Mouse (Mus musculus) pancreas, adult 10 weeks (tissue): ENCODE measurements around the gene Ltbp4. TPM values are rescaled to one million over a fixed set of nuclear protein-coding genes. Genes with fewer than 3 reads are reported as not detected.

ENCODE experiments used
- polyA plus RNA-seq: library from polyadenylated mRNA; stranded (reverse); fragments of 350-450 nt; fragmentation: Illumina TruSeq; extraction: RNeasy Lipid Tissue Mini Kit (QIAGEN cat#74804); gene quantifications from one replicate; pipeline ENCODE4 v1.2.3, GENCODE M21; 2015; ENCODE audit warnings: low read depth, low replicate concordance; ENCODE audit not compliant: insufficient read depth

The Ltbp4 gene
- polyA plus RNA-seq: 121 TPM

GRCm38 (mm10) chr7:27337175-27337853 is at the start of gene Ltbp4:
Gene Ltbp4 (minus strand): TSS chr7:27337692.

DNA sequence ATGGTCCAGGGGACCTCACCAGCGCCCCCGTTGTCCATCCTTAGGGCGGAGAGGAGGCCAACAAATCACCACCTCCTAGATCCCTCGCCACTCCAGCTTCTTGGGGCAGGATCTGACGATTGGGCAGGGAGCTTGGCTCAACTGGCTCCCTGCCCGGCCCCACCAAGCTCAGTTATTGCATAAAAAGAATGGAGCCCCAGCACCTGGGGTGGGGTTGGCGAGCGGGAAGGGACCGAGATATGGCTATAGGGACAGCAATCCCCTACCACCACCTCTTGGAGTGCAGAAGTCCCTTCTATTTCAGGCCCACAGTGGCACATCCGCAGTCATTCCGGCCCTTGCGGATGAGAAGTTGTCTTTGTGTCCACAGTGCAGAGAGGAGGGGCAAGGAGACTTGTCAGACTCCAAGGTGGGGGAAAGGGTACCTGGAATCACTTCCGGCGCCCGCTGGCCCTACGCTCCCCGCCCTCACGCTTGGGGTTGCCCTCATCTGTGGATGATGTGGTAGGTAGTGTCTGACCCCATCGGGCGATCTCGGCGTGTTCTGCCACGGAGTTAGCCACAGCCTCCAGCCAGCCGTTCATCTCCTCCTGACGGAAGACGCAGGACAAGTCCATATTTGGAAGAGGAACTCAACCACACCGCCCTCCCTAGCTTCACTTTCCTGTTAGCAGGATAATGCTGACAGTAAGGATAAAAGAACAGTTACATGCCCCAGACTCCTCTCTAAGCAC is 19.5 kb upstream of the Ltbp4 start, which contains the start of gene Gm20479:
Gene Gm20479 (minus strand): TSS at position 559 of the 734 bp plus-strand sequence.

GRCm38 (mm10) chr7:27355745-27356240 is 18.3 kb upstream of the Ltbp4 start, which contains the start of gene Shkbp1:
Gene Shkbp1 (minus strand): TSS chr7:27356019.

DNA sequence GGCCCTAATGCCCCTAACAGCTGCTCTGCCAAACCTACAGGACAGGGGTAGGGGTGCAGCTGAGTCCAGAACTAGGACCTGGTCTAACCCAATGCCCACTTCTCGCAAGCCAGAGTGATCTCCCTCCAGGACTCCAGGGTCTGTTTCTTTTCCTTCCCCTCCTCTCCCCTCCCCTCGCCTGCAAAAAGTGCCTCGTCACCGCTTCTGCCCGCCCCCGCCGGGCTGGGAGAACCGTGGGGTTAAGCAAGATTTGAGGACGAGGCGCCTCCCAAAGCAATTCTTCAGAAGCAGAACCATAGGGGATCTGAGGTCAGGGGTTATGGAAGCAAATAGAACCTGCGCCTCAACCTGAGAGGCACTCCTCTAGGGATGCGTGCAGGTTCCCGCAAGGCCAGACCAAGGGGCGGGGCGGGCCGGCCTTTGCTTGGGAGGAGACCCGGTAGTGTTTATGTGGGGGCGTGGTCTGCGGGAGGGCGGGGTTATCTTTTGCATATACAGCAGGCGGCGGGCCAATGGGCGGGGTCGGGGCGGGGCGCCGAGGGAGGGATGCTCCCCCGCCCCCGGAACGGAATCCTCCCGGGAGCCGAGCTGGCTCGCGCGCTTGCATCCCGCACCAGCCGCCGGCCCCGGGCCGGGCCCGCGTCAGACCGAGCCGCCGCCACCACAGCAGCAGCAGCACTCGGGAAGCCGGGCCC is 79.1 kb downstream of the Ltbp4 start, which contains the start of gene Numbl:
Gene Numbl (plus strand): TSS at position 229 of the 695 bp plus-strand sequence.

Other genes with a start within 250 kb of the Ltbp4 start
- gene Cyp2f2, start 217.8 kb downstream of the Ltbp4 start, polyA plus RNA-seq: 1.2 TPM
- gene Cyp2t4, start 184.0 kb downstream of the Ltbp4 start, polyA plus RNA-seq: not detected
- 21.7 TPM for gene Egln2, start 170.9 kb downstream of the Ltbp4 start, polyA plus RNA-seq
- 15.1 TPM for gene Rab4b, start 158.8 kb downstream of the Ltbp4 start, polyA plus RNA-seq
- gene Gm21983, start 156.6 kb downstream of the Ltbp4 start, polyA plus RNA-seq: not detected
- not detected for gene Mia, start 156.5 kb downstream of the Ltbp4 start, polyA plus RNA-seq
- gene BC024978, start 141.9 kb downstream of the Ltbp4 start, polyA plus RNA-seq: 4.9 TPM
- 27.5 TPM for gene Snrpa, start 141.4 kb downstream of the Ltbp4 start, polyA plus RNA-seq
- 2.8 TPM for gene Itpkc, start 109.0 kb downstream of the Ltbp4 start, polyA plus RNA-seq
- gene Coq8b, start 104.7 kb downstream of the Ltbp4 start, polyA plus RNA-seq: 10.6 TPM
- 4.9 TPM for gene Numbl, start 79.3 kb downstream of the Ltbp4 start, polyA plus RNA-seq
- 11.7 TPM for gene Shkbp1, start 18.3 kb upstream of the Ltbp4 start, polyA plus RNA-seq
- gene Gm20479, start 19.7 kb upstream of the Ltbp4 start, polyA plus RNA-seq: not detected
- gene Sptbn4, start 110.0 kb upstream of the Ltbp4 start, polyA plus RNA-seq: 2.4 TPM
- gene Blvrb, start 110.3 kb upstream of the Ltbp4 start, polyA plus RNA-seq: 9.3 TPM
- gene Sertad3, start 136.1 kb upstream of the Ltbp4 start, polyA plus RNA-seq: 2.8 TPM
- gene Sertad1, start 149.2 kb upstream of the Ltbp4 start, polyA plus RNA-seq: 8.8 TPM
- 0.46 TPM for gene Prx, start 161.6 kb upstream of the Ltbp4 start, polyA plus RNA-seq
- gene Hipk4, start 185.6 kb upstream of the Ltbp4 start, polyA plus RNA-seq: not detected
- gene Pld3, start 215.5 kb upstream of the Ltbp4 start, polyA plus RNA-seq: 35.8 TPM
- gene 2310022A10Rik, start 215.5 kb upstream of the Ltbp4 start, polyA plus RNA-seq: 3.6 TPM